Mouse (Mus musculus): ENCODE measurements around the gene Mthfsl.
A peak's percentile ranks its signal among the peaks of the same experiment; 100 is the strongest.
"Not testable (repeated sequence)": the region's sequence is repeated elsewhere in the genome, so short reads cannot be mapped to it uniquely, and the experiment has no call there.

The Mthfsl gene

GRCm38 (mm10) chr9:88691307-88691706 lies 28.8 kb downstream of the Mthfsl start:
- DNase-seq (ENCODE audit: low spot score in 2 of 2), result not testable (repeated sequence)

- DNase-seq (ENCODE audit: low spot score in 2 of 2), result not testable (repeated sequence)
Measured at GRCm38 (mm10) chr9:88689451-88689850, 30.6 kb downstream of the Mthfsl start.

- not testable (repeated sequence) for DNase-seq (ENCODE audit: low spot score in 2 of 2)
Measured at GRCm38 (mm10) chr9:88686719-88687118, 33.4 kb downstream of the Mthfsl start.

GRCm38 (mm10) chr9:88658341-88658740 lies 61.8 kb downstream of the Mthfsl start:
- not testable (repeated sequence) for DNase-seq (ENCODE audit: low spot score in 2 of 2)

- DNase-seq (ENCODE audit: low spot score in 2 of 2), result peak in 1 of 2 experiments; percentile 62
Measured at GRCm38 (mm10) chr9:88650742-88651141, 69.4 kb downstream of the Mthfsl start.
